Mouse (Mus musculus): Measurements from ENCODE around the gene Lpar2. TPM values are rescaled to one million over a fixed set of nuclear protein-coding genes. Genes with fewer than 3 reads are reported as not detected.

Lpar2 gene
- polyA plus RNA-seq, 1 experiment from 2014 or later: 0.61 TPM

GRCm38 (mm10) chr8:69848951-69849350 is 26.7 kb downstream of the Lpar2 start:
- peaks cover 15% of the 10 kb centered on the region for H3K4me1 ChIP-seq
- ATAC-seq (ENCODE audit: borderline replicate concordance, extremely low read depth, low FRiP score, low TSS enrichment): peak; percentile 79
- no peaks in the 10 kb centered on the region for H3K36me3 ChIP-seq
- no peaks in the 10 kb centered on the region for H3K27me3 ChIP-seq
- H3K4me3 ChIP-seq: no peak overlapping the region
- no peak overlapping the region for H3K4me2 ChIP-seq
- WGBS: 42% methylated on average over 8 of the region's 8 CpGs
- H3K9me3 ChIP-seq: no peaks in the 10 kb centered on the region
- no peak overlapping the region for H3K9ac ChIP-seq
- H3K27ac ChIP-seq: peak overlapping the region; percentile 39; the same call in 1 of the 2 replicates

GRCm38 (mm10) chr8:69849899-69850298 is 27.7 kb downstream of the Lpar2 start:
- WGBS: 39% methylated on average over 3 of the region's 3 CpGs
- H3K9me3 ChIP-seq: no peaks in the 10 kb centered on the region
- H3K4me3 ChIP-seq: no peak overlapping the region
- no peak overlapping the region for H3K27ac ChIP-seq
- no peaks in the 10 kb centered on the region for H3K36me3 ChIP-seq
- H3K27me3 ChIP-seq: no peaks in the 10 kb centered on the region
- no peak overlapping the region for H3K9ac ChIP-seq
- peaks cover 15% of the 10 kb centered on the region for H3K4me1 ChIP-seq
- no peak overlapping the region for H3K4me2 ChIP-seq
- ATAC-seq (ENCODE audit: borderline replicate concordance, extremely low read depth, low FRiP score, low TSS enrichment): no peak

GRCm38 (mm10) chr8:69850926-69851506 is 28.8 kb downstream of the Lpar2 start:
- Histone ChIP-seq H3K36me3 (no peaks in the 10 kb centered on the region), H3K4me3 (no peak overlapping the region), H3K27me3 (no peaks in the 10 kb centered on the region), H3K9ac (no peak overlapping the region), H3K9me3 (no peaks in the 10 kb centered on the region), H3K4me1 (peaks cover 15% of the 10 kb centered on the region), H3K4me2 (no peak overlapping the region), H3K27ac (no peak overlapping the region)
- 64% methylated on average over 7 of the region's 7 CpGs for WGBS
- no peak; the same call in 1 of the 2 replicates for ATAC-seq (ENCODE audit: borderline replicate concordance, extremely low read depth, low FRiP score, low TSS enrichment)

DNA sequence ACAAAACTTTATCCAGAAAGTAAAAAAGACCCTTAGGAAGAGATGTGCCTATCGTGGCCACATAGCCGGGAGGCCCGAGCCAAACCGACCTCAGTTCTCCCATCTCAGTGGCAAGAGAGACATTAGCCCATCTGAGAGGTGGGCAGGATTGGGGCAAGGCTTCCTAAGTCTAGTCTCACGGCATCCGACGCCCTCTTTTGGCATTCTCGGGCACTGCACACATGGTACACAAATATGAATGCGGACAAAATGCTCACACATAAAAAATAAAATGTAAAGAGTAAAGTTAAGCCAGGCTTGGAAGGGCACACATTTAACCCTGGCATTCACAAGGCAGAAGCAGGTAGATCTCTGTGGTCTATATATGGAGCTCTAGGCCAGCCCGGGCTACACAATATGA is 31.6 kb downstream of the Lpar2 start:
- 88% methylated on average over 10 of the region's 10 CpGs for WGBS
- no peak for ATAC-seq (ENCODE audit: borderline replicate concordance, extremely low read depth, low FRiP score, low TSS enrichment)
- Histone ChIP-seq H3K27ac (no peak overlapping the region), H3K36me3 (no peaks in the 10 kb centered on the region), H3K4me1 (no peaks in the 10 kb centered on the region), H3K9ac (no peak overlapping the region), H3K4me3 (no peak overlapping the region), H3K27me3 (no peaks in the 10 kb centered on the region), H3K4me2 (no peak overlapping the region), H3K9me3 (no peaks in the 10 kb centered on the region)

DNA sequence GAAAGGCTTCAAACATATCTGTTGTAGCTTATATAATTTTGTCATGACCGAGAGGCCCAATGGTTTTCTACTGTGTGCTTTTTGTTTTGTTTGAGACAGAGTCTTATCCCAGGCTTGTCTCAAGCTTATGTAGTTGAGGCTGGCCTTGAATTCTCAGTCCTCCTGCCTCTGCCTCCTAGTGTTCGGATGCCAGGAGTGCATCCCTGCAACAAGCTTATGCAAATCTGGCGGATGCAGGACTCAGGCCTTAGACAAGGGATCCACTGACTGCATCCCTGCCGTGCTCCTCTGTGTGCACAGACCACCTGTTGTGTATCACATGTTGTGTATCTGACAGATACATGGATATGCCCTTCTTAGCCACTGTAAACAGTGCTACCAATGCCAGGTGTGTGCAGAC is 38.6 kb downstream of the Lpar2 start:
- Histone ChIP-seq H3K4me2 (no peak overlapping the region), H3K4me1 (no peaks in the 10 kb centered on the region), H3K9me3 (no peaks in the 10 kb centered on the region), H3K36me3 (no peaks in the 10 kb centered on the region), H3K27ac (no peak overlapping the region), H3K9ac (no peak overlapping the region), H3K4me3 (no peak overlapping the region), H3K27me3 (no peaks in the 10 kb centered on the region)
- no peak for ATAC-seq (ENCODE audit: borderline replicate concordance, extremely low read depth, low FRiP score, low TSS enrichment)
- 59% methylated on average over 4 of the region's 4 CpGs for WGBS

DNA sequence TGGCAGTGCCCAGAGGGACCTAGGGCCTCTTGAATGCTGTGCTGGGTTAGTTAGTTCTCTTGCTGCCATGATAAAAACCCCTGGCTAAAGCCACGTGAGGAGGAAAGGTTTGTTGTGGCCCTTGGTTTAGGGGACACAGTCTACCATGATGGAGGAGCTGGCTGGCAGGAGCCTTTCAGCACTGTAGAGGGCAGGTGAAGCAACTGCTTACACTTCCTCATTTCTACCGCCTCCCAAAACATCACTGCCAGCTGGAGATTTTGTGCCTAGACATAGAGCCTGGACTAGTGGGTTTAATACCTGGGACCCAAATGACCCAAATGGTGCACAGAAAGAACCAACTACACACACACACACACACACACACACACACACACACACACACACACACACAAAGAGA is 39.0 kb downstream of the Lpar2 start:
- ATAC-seq (ENCODE audit: borderline replicate concordance, extremely low read depth, low FRiP score, low TSS enrichment): no peak
- WGBS: 60% methylated on average over 2 of the region's 2 CpGs
- Histone ChIP-seq H3K27me3 (no peaks in the 10 kb centered on the region), H3K9me3 (no peaks in the 10 kb centered on the region), H3K4me1 (no peaks in the 10 kb centered on the region), H3K4me3 (no peak overlapping the region), H3K36me3 (no peaks in the 10 kb centered on the region), H3K27ac (no peak overlapping the region), H3K9ac (no peak overlapping the region), H3K4me2 (no peak overlapping the region)

DNA sequence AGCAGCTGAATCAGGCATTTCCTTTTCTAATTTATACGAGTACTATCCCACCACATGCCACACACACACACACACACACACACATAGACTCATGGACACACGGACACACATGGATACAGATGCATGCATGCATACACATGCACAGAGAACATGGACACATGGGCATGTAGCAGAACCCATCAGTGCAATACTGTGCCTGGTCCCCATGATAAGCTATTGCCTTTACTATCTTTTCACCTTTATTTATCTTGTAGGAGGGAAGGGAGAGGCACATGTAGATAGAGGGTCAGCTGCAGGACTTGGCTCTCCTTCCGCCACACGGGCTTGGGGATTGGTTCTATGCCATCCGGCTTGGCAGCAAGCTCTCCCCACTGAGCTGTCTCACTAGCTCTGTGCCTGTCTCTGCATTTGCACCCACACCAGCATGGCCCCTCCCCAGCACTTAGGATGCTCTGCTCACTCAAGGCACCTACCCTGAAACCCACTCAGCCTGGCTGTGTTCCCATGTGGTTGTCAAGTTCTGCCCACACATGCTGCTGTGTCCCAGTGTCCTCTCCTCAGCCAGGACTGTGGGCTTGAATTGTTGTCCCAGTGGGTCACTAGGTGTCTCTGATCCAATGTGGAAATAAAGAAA is 41.3 kb downstream of the Lpar2 start:
- H3K4me2 ChIP-seq: no peak overlapping the region
- no peaks in the 10 kb centered on the region for H3K27me3 ChIP-seq
- no peak overlapping the region for H3K4me3 ChIP-seq
- H3K4me1 ChIP-seq: no peaks in the 10 kb centered on the region
- no peaks in the 10 kb centered on the region for H3K9me3 ChIP-seq
- 81% methylated on average over 5 of the region's 5 CpGs for WGBS
- no peaks in the 10 kb centered on the region for H3K36me3 ChIP-seq
- no peak for ATAC-seq (ENCODE audit: borderline replicate concordance, extremely low read depth, low FRiP score, low TSS enrichment)
- no peak overlapping the region for H3K27ac ChIP-seq
- no peak overlapping the region for H3K9ac ChIP-seq

GRCm38 (mm10) chr8:69864180-69864579 is 42.0 kb downstream of the Lpar2 start:
- ATAC-seq (ENCODE audit: borderline replicate concordance, extremely low read depth, low FRiP score, low TSS enrichment): no peak
- H3K27me3 ChIP-seq: no peaks in the 10 kb centered on the region
- H3K36me3 ChIP-seq: no peaks in the 10 kb centered on the region
- H3K9ac ChIP-seq: no peak overlapping the region
- 60% methylated on average over 5 of the region's 5 CpGs for WGBS
- H3K4me3 ChIP-seq: no peak overlapping the region
- no peaks in the 10 kb centered on the region for H3K4me1 ChIP-seq
- no peak overlapping the region for H3K4me2 ChIP-seq
- no peak overlapping the region for H3K27ac ChIP-seq
- no peaks in the 10 kb centered on the region for H3K9me3 ChIP-seq

- no peaks in the 10 kb centered on the region for H3K9me3 ChIP-seq
- no peak overlapping the region for H3K27ac ChIP-seq
- WGBS: 62% methylated on average over 5 of the region's 5 CpGs
- H3K4me3 ChIP-seq: no peak overlapping the region
- no peak overlapping the region for H3K9ac ChIP-seq
- H3K4me2 ChIP-seq: no peak overlapping the region
- no peak for ATAC-seq (ENCODE audit: borderline replicate concordance, extremely low read depth, low FRiP score, low TSS enrichment)
- H3K4me1 ChIP-seq: no peaks in the 10 kb centered on the region
- no peaks in the 10 kb centered on the region for H3K27me3 ChIP-seq
- H3K36me3 ChIP-seq: no peaks in the 10 kb centered on the region
Measured at GRCm38 (mm10) chr8:69867696-69868326, 45.6 kb downstream of the Lpar2 start.

- no peak overlapping the region for H3K4me2 ChIP-seq
- no peaks in the 10 kb centered on the region for H3K9me3 ChIP-seq
- no peak overlapping the region for H3K4me3 ChIP-seq
- no peaks in the 10 kb centered on the region for H3K27me3 ChIP-seq
- no peak for ATAC-seq (ENCODE audit: borderline replicate concordance, extremely low read depth, low FRiP score, low TSS enrichment)
- no peak overlapping the region for H3K9ac ChIP-seq
- 70% methylated on average over 11 of the region's 11 CpGs for WGBS
- no peak overlapping the region for H3K27ac ChIP-seq
- H3K4me1 ChIP-seq: no peaks in the 10 kb centered on the region
- no peaks in the 10 kb centered on the region for H3K36me3 ChIP-seq
Measured at GRCm38 (mm10) chr8:69870003-69870765, 48.0 kb downstream of the Lpar2 start.

- WGBS: 75% methylated on average over 6 of the region's 6 CpGs
- Histone ChIP-seq H3K36me3 (no peaks in the 10 kb centered on the region), H3K9me3 (no peaks in the 10 kb centered on the region), H3K4me1 (no peaks in the 10 kb centered on the region), H3K4me3 (no peak overlapping the region), H3K9ac (no peak overlapping the region), H3K27ac (no peak overlapping the region), H3K4me2 (no peak overlapping the region), H3K27me3 (no peaks in the 10 kb centered on the region)
- ATAC-seq (ENCODE audit: borderline replicate concordance, extremely low read depth, low FRiP score, low TSS enrichment): no peak
Measured at GRCm38 (mm10) chr8:69870907-69871306, 48.7 kb downstream of the Lpar2 start.

- Histone ChIP-seq H3K9ac (no peak overlapping the region), H3K4me1 (no peaks in the 10 kb centered on the region), H3K9me3 (no peaks in the 10 kb centered on the region), H3K36me3 (no peaks in the 10 kb centered on the region), H3K27me3 (peaks cover 14% of the 10 kb centered on the region), H3K4me2 (no peak overlapping the region), H3K4me3 (no peak overlapping the region), H3K27ac (no peak overlapping the region)
- WGBS: 9% methylated on average over 9 of the region's 9 CpGs
- no peak for ATAC-seq (ENCODE audit: borderline replicate concordance, extremely low read depth, low FRiP score, low TSS enrichment)
Measured at GRCm38 (mm10) chr8:69874155-69874554, 51.9 kb downstream of the Lpar2 start.

Measured in lung, embryonic 15.5 days (tissue).